Mouse (Mus musculus) hindbrain, embryonic 14.5 days (tissue): Measurements from ENCODE around the gene Clcf1. TPM values are rescaled to one million over a fixed set of nuclear protein-coding genes. Genes with fewer than 3 reads are reported as not detected.

Source experiments
- ATAC-seq: fragments of 200-750 bp; cut with Nextera tagmentation; 2 replicates; pipeline ENCODE4 v1.8.0; 2017; ENCODE audit warnings: moderate number of reproducible peaks, mild to moderate bottlenecking, moderate TSS enrichment, moderate library complexity; ENCODE audit not compliant: low FRiP score
- DNase-seq: peaks from one replicate; pipeline ENCODE4 v3.0.0-alpha.2; 2015; ENCODE audit warnings: low spot score
- H3K27ac ChIP-seq: fragments of 300-500 bp; sonication (generic); 2 replicates; pipeline ENCODE4 v1.5.1; 2014; ENCODE audit warnings: mild to moderate bottlenecking, moderate library complexity
- H3K27me3 ChIP-seq: fragments of 300-500 bp; sonication (generic); 2 replicates; pipeline ENCODE4 v1.6.1; 2014; ENCODE audit warnings: mild to moderate bottlenecking, low read length, mixed read lengths; ENCODE audit not compliant: control insufficient read depth, insufficient read depth
- H3K36me3 ChIP-seq: fragments of 300-500 bp; sonication (generic); replicated peaks from 2 replicates; pipeline ENCODE4 v1.6.1; 2014; ENCODE audit not compliant: control insufficient read depth, insufficient read depth
- H3K4me1 ChIP-seq: fragments of 300-500 bp; sonication (generic); replicated peaks from 2 replicates; pipeline ENCODE4 v1.6.1; 2014; ENCODE audit warnings: antibody characterized with exemption, low read length, mixed read lengths; ENCODE audit not compliant: control insufficient read depth, insufficient read depth
- H3K4me2 ChIP-seq: fragments of 300-500 bp; sonication (generic); replicated peaks from 2 replicates; pipeline ENCODE4 v1.6.1; 2014; ENCODE audit warnings: mild to moderate bottlenecking, moderate library complexity
- H3K4me3 ChIP-seq: fragments of 300-500 bp; sonication (generic); replicated peaks from 2 replicates; pipeline ENCODE4 v1.5.1; 2014; ENCODE audit warnings: mild to moderate bottlenecking, low read length
- H3K9ac ChIP-seq: fragments of 300-500 bp; sonication (generic); 2 replicates; pipeline ENCODE4 v1.6.1; 2014
- H3K9me3 ChIP-seq: fragments of 300-500 bp; sonication (generic); 2 replicates; pipeline ENCODE4 v1.6.1; 2016; ENCODE audit warnings: low read length; ENCODE audit not compliant: control insufficient read depth
- WGBS: fragments of 180-500 bp; shearing (Covaris S2); extraction: QIAGEN DNeasy Blood & Tissue Kit; methylation state at CpG from one replicate; pipeline ENCODE4 v1.1.7; 2014; 5-methylcytosine and 5-hydroxymethylcytosine counted together
- polyA plus RNA-seq: library from polyadenylated mRNA; unstranded; fragments of >200 nt; fragmentation: Nextera tagmentation; extraction: Ambion mirVana; gene quantifications from 2 replicates; pipeline ENCODE4 v1.2.1, GENCODE M21; 2014

Clcf1 gene
- polyA plus RNA-seq, 1 experiment from 2014 or later: 0.51 TPM

DNA sequence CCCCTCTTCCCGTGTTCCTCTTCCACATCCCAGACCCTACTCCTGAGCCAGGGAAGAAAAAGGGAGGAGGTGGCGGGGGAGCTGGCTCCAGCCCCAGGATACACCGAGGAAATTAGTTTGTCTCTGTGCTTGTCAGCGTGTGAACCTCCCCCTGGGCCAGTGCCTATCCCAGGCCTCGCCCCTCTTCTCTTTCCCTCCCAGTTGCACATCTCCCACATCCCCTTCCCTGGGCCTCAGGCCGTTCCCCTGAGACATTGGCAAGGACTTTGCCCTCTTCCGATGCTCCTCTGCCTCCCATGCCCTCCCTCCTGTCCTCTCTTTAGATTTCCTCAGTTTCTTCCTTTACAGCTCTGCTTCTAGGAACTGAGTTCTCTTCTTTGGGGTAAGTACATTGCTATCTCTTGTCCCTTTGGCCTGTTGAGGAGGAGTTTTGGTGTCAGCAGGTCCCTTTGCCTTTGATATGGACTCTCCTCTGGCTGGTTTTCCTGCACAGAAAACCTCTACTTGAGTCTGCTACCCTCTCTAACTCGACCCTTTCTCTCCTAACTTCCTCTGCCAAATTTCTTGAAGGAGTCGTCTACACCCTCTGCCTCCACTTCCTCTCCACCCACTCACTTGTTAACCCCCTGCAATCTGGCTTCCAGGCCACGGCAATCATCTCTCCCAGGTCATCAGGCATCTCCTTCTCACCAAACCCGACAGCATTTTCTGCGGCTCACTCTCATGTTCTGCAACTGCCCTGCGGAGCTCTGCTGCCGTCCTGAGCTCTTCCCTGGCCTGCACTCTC lies 7.1 kb downstream of the Clcf1 start:
- Histone ChIP-seq H3K4me3 (no peak overlapping the region), H3K27ac (no peak overlapping the region), H3K4me2 (no peak overlapping the region), H3K9ac (no peak overlapping the region), H3K27me3 (peaks cover 14% of the 10 kb centered on the region), H3K4me1 (peaks cover 12% of the 10 kb centered on the region; the same call in 1 of the 2 replicates), H3K9me3 (no peaks in the 10 kb centered on the region), H3K36me3 (no peaks in the 10 kb centered on the region)
- ATAC-seq: no peak
- WGBS: 37% methylated on average over 14 of the region's 14 CpGs
- no peak for DNase-seq

DNA sequence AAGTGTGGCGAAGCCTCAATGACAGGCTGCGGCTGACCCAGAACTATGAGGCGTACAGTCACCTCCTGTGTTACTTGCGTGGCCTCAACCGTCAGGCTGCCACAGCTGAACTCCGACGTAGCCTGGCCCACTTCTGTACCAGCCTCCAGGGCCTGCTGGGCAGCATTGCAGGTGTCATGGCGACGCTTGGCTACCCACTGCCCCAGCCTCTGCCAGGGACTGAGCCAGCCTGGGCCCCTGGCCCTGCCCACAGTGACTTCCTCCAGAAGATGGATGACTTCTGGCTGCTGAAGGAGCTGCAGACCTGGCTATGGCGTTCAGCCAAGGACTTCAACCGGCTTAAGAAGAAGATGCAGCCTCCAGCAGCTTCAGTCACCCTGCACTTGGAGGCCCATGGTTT lies 8.1 kb downstream of the Clcf1 start:
- DNase-seq: no peak
- Histone ChIP-seq H3K27ac (no peak overlapping the region), H3K36me3 (no peaks in the 10 kb centered on the region), H3K4me3 (no peak overlapping the region), H3K27me3 (peaks cover 5% of the 10 kb centered on the region), H3K9ac (no peak overlapping the region), H3K4me1 (peaks cover 12% of the 10 kb centered on the region; the same call in 1 of the 2 replicates), H3K4me2 (no peak overlapping the region), H3K9me3 (no peaks in the 10 kb centered on the region)
- WGBS: 78% methylated on average over 11 of the region's 11 CpGs
- no peak for ATAC-seq

DNA sequence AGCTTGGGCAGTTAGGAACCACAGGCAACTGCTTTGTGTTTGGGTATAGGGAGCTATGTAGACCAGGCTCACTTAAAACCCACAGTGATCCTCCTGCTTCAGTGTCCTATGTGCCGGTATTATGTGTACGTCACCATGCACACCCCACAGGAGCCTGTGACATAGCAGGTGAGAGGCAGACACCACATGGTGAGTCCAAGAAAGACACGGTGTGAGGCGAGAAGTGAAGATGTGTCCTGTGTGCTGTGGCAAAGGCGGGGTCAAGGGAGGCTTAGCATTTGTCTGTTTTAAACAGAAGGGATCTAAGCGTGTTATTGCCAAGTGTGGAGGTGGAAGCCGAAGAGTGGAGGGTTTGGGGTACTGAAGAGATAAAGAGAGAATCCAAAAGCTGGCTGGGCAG lies 12.7 kb downstream of the Clcf1 start:
- no peak overlapping the region for H3K4me3 ChIP-seq
- H3K27ac ChIP-seq: no peak overlapping the region
- no peak overlapping the region for H3K9ac ChIP-seq
- no peak for ATAC-seq
- H3K36me3 ChIP-seq: no peaks in the 10 kb centered on the region
- WGBS: 93% methylated on average over 7 of the region's 7 CpGs
- H3K9me3 ChIP-seq: no peaks in the 10 kb centered on the region
- peaks cover 13% of the 10 kb centered on the region for H3K27me3 ChIP-seq
- DNase-seq: no peak
- H3K4me1 ChIP-seq: peaks cover 4% of the 10 kb centered on the region; the same call in 1 of the 2 replicates
- no peak overlapping the region for H3K4me2 ChIP-seq

DNA sequence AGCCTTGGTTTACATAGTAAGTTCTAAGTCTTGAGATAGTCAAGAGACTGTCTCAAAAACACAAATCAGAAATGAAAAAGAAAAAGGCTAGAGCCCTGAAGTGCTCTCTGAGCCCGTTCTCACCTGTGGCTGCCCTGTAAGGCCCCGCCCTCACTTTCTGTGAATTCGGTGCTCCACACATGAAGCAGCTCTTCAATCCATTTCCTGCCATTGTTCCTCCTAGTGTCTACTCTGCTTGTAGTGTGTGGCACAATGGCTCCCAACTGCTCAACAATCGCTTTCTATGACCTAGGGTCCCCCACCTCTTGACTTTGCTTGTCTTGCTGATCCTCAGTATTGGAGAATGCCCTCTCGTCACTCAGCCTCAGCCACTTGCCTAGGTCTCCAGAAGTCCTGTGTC lies 13.4 kb downstream of the Clcf1 start:
- no peak overlapping the region for H3K4me3 ChIP-seq

DNA sequence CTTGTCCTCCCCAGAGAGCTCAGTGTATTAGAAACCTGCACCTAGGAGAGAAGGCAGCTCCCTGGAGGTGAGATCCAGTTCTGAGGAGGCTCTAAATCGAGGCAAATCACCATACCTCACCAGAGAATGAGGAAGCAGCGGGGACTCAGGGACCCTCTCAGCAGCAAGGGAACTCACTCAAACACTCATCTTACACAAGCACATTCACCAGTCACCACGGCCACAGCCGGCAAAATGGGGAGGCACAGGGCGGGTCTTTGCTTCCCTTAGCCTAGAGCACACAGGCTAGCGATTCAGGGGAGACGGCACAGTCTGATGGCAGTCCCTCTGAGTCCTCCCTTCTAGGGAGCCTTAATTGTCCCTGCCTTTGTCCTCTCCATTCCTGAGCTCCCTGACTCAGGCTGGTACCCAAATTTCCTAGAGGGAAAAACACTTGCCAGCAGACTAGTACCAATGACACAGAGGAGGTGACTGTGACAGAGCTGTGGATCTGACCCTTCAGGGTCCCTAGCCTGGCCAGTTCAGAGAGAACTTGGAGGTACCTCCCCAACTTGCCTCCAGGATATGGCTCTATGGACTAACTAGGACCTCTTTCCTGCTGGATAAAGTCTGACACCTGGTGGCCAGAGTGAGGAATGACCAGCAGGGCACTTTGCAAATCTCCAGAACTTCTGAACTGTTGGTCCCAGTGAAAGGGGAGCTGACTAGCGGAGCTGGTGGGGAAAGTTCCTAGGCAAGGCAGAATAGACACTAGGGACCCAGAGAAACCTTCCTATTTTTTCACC lies 14.0 kb downstream of the Clcf1 start:
- Histone ChIP-seq H3K4me1 (peaks cover 10% of the 10 kb centered on the region), H3K4me2 (no peak overlapping the region), H3K4me3 (no peak overlapping the region), H3K27me3 (peaks cover 13% of the 10 kb centered on the region), H3K9me3 (no peaks in the 10 kb centered on the region), H3K27ac (no peak overlapping the region), H3K36me3 (no peaks in the 10 kb centered on the region), H3K9ac (no peak overlapping the region)
- DNase-seq (peak; percentile 89), ATAC-seq (no peak)
- 25% methylated on average over 8 of the region's 8 CpGs for WGBS

More for the DNA sequence above, 13.4 kb downstream of the Clcf1 start:
- H3K9ac ChIP-seq: no peak overlapping the region
- no peak overlapping the region for H3K27ac ChIP-seq
- no peak for ATAC-seq
- no peaks in the 10 kb centered on the region for H3K9me3 ChIP-seq
- peaks cover 8% of the 10 kb centered on the region for H3K4me1 ChIP-seq
- H3K36me3 ChIP-seq: no peaks in the 10 kb centered on the region
- no peak for DNase-seq
- 74% methylated on average over 5 of the region's 5 CpGs for WGBS
- H3K4me2 ChIP-seq: no peak overlapping the region
- peaks cover 13% of the 10 kb centered on the region for H3K27me3 ChIP-seq

DNA sequence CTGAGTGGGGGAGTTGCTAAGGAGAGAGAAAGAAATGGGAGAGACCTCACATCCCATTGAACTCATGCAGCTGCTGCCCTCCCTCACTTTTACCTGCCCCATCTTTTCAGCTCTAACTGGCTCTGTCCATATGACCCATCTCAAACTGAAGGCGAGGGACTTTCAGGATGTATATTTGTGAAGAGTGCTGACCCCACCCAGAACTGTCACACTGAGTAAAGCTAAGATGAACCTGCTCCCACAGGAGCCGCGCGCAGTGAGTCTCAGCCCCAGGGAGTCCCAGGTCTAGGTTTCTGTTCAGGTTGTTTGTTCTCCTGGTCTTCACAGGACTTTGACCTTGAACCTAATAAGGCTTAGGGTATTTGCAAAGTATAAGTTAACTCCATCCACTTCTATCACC lies 14.9 kb downstream of the Clcf1 start:
- H3K4me1 ChIP-seq: peaks cover 10% of the 10 kb centered on the region
- H3K9me3 ChIP-seq: no peaks in the 10 kb centered on the region
- no peak overlapping the region for H3K4me2 ChIP-seq
- H3K27me3 ChIP-seq: peaks cover 13% of the 10 kb centered on the region
- no peak overlapping the region for H3K9ac ChIP-seq
- DNase-seq (no peak), ATAC-seq (no peak)
- no peak overlapping the region for H3K4me3 ChIP-seq
- H3K36me3 ChIP-seq: no peaks in the 10 kb centered on the region
- WGBS: 71% methylated on average over 4 of the region's 4 CpGs
- H3K27ac ChIP-seq: no peak overlapping the region

DNA sequence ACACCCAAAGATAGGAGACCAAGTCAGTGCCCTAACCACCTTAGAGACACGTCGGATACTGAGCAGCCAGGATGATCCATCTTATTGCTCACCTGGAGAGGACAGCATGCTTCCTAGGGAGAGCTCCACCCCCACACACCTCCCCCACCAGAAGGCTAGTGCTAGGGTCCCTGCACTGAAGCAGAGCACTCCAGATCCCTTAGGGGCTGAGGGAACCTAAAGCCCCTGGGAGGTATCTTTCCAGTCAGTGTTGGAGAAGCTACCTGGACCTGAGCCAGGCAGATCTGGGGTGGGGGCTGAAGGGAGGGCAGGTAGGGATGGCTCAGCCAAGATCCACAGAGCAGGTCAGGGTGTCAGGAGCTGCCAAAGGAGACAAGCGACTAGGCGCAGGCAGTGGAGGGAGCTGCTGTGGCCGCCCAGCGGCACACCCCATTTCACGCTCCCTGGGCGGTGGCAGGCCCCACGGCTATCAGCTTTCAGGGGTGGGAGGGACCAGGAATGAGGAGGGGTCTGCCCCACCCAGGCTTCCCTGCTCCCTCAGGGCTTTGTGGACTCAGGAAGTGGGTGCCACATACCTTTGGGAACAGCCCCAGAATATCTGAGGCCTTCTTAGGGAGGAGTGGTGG lies 15.5 kb downstream of the Clcf1 start:
- H3K4me3 ChIP-seq: no peak overlapping the region
- DNase-seq (no peak), ATAC-seq (no peak)
- no peak overlapping the region for H3K9ac ChIP-seq
- H3K27ac ChIP-seq: no peak overlapping the region
- 34% methylated on average over 9 of the region's 9 CpGs for WGBS
- H3K4me2 ChIP-seq: no peak overlapping the region
- H3K9me3 ChIP-seq: no peaks in the 10 kb centered on the region
- H3K4me1 ChIP-seq: peaks cover 10% of the 10 kb centered on the region
- no peaks in the 10 kb centered on the region for H3K36me3 ChIP-seq
- peaks cover 13% of the 10 kb centered on the region for H3K27me3 ChIP-seq

DNA sequence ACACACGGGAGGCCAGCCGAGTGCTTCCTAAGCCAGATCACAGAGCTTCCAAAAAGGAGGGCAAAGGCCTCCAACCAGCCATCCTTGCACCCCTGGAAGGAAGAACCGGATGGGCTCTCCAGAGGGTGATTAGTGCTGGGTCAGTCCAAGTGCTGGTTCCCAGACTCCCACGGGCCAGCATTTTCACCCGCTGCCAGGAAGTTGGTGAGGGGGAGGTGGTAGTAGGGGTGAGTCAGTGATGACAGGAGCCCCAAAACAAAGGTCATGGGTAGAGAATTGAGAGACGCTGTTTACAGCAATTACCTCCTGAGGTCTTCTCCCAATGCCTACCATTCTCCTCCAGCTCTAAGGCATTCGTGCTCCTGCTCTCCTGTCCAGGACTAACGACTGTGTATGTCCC lies 16.4 kb downstream of the Clcf1 start:
- no peak for DNase-seq
- peaks cover 10% of the 10 kb centered on the region for H3K4me1 ChIP-seq
- 84% methylated on average over 8 of the region's 8 CpGs for WGBS
- ATAC-seq: no peak
- H3K27me3 ChIP-seq: peaks cover 13% of the 10 kb centered on the region
- H3K9ac ChIP-seq: no peak overlapping the region
- no peaks in the 10 kb centered on the region for H3K9me3 ChIP-seq
- H3K4me3 ChIP-seq: no peak overlapping the region
- H3K4me2 ChIP-seq: no peak overlapping the region
- no peak overlapping the region for H3K27ac ChIP-seq
- H3K36me3 ChIP-seq: no peaks in the 10 kb centered on the region
